Mouse (Mus musculus) limb, embryonic 10.5 days (tissue): ENCODE data around the gene Fbxo2. TPM values are rescaled to one million over a fixed set of nuclear protein-coding genes. Genes with fewer than 3 reads are reported as not detected.

ENCODE experiments used
- DNase-seq: peaks from one replicate; pipeline ENCODE4 v3.0.0-alpha.2; 2017; ENCODE audit warnings: low spot score
- H3K27ac ChIP-seq: fragments of 300-500 bp; sonication (generic); 2 replicates; pipeline ENCODE4 v1.5.1; 2016; ENCODE audit warnings: mild to moderate bottlenecking
- H3K27me3 ChIP-seq: fragments of 300-500 bp; sonication (generic); 2 replicates; pipeline ENCODE4 v1.6.1; 2016; ENCODE audit warnings: low read depth, mild to moderate bottlenecking; ENCODE audit not compliant: poor library complexity, severe bottlenecking
- H3K36me3 ChIP-seq: fragments of 300-500 bp; sonication (generic); 2 replicates; pipeline ENCODE4 v1.6.1; 2016; ENCODE audit warnings: mild to moderate bottlenecking, moderate library complexity
- H3K4me1 ChIP-seq: fragments of 300-500 bp; sonication (generic); 2 replicates; pipeline ENCODE4 v1.6.1; 2016
- H3K4me3 ChIP-seq: fragments of 300-500 bp; sonication (generic); 2 replicates; pipeline ENCODE4 v1.5.1; 2016; ENCODE audit warnings: mild to moderate bottlenecking, moderate library complexity
- H3K9me3 ChIP-seq: fragments of 300-500 bp; sonication (generic); replicated peaks from 2 replicates; pipeline ENCODE4 v1.6.1; 2016; ENCODE audit warnings: mild to moderate bottlenecking
- WGBS: fragments of 180-500 bp; shearing (Covaris S2); methylation state at CpG from one replicate; pipeline ENCODE4 v1.1.7; 2016; 5-methylcytosine and 5-hydroxymethylcytosine counted together
- polyA plus RNA-seq: library from polyadenylated mRNA; unstranded; fragments of >200 nt; fragmentation: Nextera tagmentation; extraction: Ambion mirVana; gene quantifications from 2 replicates; pipeline ENCODE4 v1.2.1, GENCODE M21; 2016

The Fbxo2 gene
- polyA plus RNA-seq, 1 experiment from 2014 or later: 0.65 TPM

DNA sequence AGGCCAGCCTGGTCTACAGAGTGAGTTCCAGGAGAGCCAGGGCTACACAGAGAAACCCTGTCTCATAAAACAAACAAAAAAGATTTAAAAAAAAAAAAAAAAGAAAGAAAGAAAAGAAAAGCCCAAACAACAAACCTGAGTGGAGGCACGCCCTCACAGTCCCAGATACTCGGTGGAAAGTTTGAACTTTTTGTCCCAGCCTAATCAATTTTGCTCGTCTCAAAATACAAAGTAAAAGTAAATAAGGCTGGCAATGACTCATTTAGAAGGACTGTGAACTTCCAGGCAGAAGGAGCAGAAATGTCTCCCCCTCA, 9.5 kb upstream of the Fbxo2 start:
- no peaks in the 10 kb centered on the region for H3K27me3 ChIP-seq
- DNase-seq: no peak
- peak overlapping the region; percentile 76 for H3K4me3 ChIP-seq
- H3K36me3 ChIP-seq: peaks cover 19% of the 10 kb centered on the region
- H3K9me3 ChIP-seq: no peaks in the 10 kb centered on the region
- H3K4me1 ChIP-seq: peaks cover 31% of the 10 kb centered on the region
- peak overlapping the region; percentile 91 for H3K27ac ChIP-seq
- 61% methylated on average over 3 of the region's 3 CpGs for WGBS

- H3K36me3 ChIP-seq: peaks cover 19% of the 10 kb centered on the region
- 2% methylated on average over 67 of the region's 67 CpGs for WGBS
Measured at GRCm38 (mm10) chr4:148151267-148152168, 8.9 kb upstream of the Fbxo2 start, which contains the start of gene Fbxo6. Gene Fbxo6, minus strand, starts transcription at chr4:148152140.

GRCm38 (mm10) chr4:148152547-148152946, 7.9 kb upstream of the Fbxo2 start:
- no peak for DNase-seq
- WGBS: 80% methylated on average over 5 of the region's 5 CpGs
- H3K4me1 ChIP-seq: peaks cover 31% of the 10 kb centered on the region
- H3K4me3 ChIP-seq: no peak overlapping the region
- H3K27ac ChIP-seq: no peak overlapping the region
- H3K9me3 ChIP-seq: no peaks in the 10 kb centered on the region
- peaks cover 9% of the 10 kb centered on the region for H3K36me3 ChIP-seq
- peaks cover 8% of the 10 kb centered on the region for H3K27me3 ChIP-seq

More at GRCm38 (mm10) chr4:148151267-148152168, 8.9 kb upstream of the Fbxo2 start, which contains the start of gene Fbxo6:
- Histone ChIP-seq H3K4me1 (peaks cover 31% of the 10 kb centered on the region), H3K4me3 (peak within 1 kb of the TSS; percentile 76), H3K27ac (peak within 1 kb of the TSS; percentile 91), H3K27me3 (no peaks in the 10 kb centered on the region), H3K9me3 (no peaks in the 10 kb centered on the region)
- DNase-seq: peak; percentile 85

- Histone ChIP-seq H3K27me3 (peaks cover 22% of the 10 kb centered on the region), H3K27ac (no peak overlapping the region), H3K4me3 (no peak overlapping the region), H3K9me3 (no peaks in the 10 kb centered on the region), H3K4me1 (peaks cover 37% of the 10 kb centered on the region), H3K36me3 (peaks cover 9% of the 10 kb centered on the region)
- no peak for DNase-seq
- 95% methylated on average over 4 of the region's 4 CpGs for WGBS
Measured at GRCm38 (mm10) chr4:148154006-148154405, 6.4 kb upstream of the Fbxo2 start.

GRCm38 (mm10) chr4:148154982-148155381, 5.4 kb upstream of the Fbxo2 start:
- no peaks in the 10 kb centered on the region for H3K9me3 ChIP-seq
- DNase-seq: no peak
- peaks cover 32% of the 10 kb centered on the region for H3K27me3 ChIP-seq
- WGBS: 70% methylated on average over 3 of the region's 3 CpGs
- no peak overlapping the region for H3K4me3 ChIP-seq
- H3K36me3 ChIP-seq: peaks cover 9% of the 10 kb centered on the region
- peaks cover 37% of the 10 kb centered on the region for H3K4me1 ChIP-seq
- H3K27ac ChIP-seq: no peak overlapping the region

DNA sequence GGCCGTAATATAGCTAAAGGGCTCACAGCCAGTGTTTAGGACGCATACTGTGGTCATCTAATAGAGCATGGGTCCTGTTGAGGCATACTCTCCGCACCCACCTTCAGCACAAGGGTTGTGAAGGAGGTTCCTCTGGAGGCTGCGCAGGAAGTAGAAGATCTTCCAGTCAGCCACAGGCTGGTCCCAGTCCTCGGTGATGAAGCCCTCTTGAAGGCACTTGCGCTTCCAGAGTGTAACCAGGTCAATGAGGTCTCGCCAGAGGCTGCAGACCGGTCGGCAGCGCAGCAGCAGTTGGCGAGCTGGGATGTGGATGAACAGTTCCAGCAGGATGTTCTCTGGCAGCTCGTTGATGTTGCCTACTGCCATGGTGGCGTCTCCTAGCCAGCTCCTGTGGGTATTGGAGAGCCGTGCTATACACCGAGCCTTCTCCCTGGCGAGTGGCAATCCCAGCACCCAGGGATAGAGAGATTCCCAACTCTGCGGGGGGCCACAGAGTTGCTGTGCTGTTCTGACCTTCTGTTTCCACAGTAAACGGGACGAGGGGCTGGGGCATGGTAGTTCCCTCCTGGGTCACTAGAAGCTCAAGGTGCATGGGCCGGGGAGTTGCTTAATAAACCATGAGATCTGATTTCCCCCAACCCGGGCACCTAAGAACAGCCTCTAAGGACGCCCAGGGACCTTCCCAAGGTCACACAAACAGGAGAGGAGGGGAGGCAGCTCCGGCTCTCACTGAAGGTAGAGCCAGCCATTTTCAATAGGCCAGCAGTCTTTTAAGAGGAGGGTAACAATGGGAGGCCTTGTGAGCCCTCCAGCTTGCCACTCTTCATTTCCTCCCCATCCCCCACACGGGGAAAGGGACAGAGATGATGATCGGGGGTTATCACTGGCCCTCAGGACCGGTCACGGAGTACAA, 1.7 kb upstream of the Fbxo2 start:
- no peaks in the 10 kb centered on the region for H3K9me3 ChIP-seq
- peaks cover 69% of the 10 kb centered on the region for H3K27me3 ChIP-seq
- H3K27ac ChIP-seq: peak overlapping the region; percentile 82
- peaks cover 9% of the 10 kb centered on the region for H3K36me3 ChIP-seq
- DNase-seq: peak; percentile 47
- peaks cover 38% of the 10 kb centered on the region for H3K4me1 ChIP-seq
- WGBS: 32% methylated on average over 27 of the region's 27 CpGs
- H3K4me3 ChIP-seq: peak overlapping the region; percentile 66

- Histone ChIP-seq H3K27ac (peak overlapping the region; percentile 82), H3K27me3 (peaks cover 80% of the 10 kb centered on the region), H3K4me1 (peaks cover 49% of the 10 kb centered on the region)
Measured at GRCm38 (mm10) chr4:148159544-148160435, 631 bp upstream of the Fbxo2 start.

DNA sequence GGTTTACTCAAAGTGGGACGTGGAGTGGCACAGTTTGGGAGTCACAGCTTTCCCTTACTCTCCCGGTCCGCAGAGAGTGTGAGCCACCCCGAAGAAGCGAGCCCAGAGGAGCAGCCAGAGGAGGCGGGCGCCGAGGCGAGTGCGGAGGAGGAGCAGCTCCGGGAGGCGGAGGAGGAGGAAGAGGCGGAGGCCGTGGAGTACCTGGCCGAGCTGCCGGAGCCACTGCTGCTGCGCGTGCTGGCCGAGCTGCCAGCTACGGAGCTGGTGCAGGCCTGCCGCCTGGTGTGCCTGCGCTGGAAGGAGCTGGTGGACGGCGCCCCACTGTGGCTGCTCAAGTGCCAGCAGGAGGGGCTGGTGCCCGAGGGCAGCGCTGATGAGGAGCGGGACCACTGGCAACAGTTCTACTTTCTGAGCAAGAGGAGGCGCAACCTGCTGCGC, 3.6 kb downstream of the Fbxo2 start:
- WGBS: under 1% methylated on average over 29 of the region's 29 CpGs
- DNase-seq: peak; percentile 79
- Histone ChIP-seq H3K4me3 (peak overlapping the region; percentile 47), H3K27ac (0 out of 2 replicates have a peak overlapping the region, but pooled peaks have one; percentile 16), H3K9me3 (no peaks in the 10 kb centered on the region), H3K27me3 (peaks cover 98% of the 10 kb centered on the region), H3K4me1 (peaks cover 59% of the 10 kb centered on the region), H3K36me3 (no peaks in the 10 kb centered on the region)

More at GRCm38 (mm10) chr4:148159544-148160435, 631 bp upstream of the Fbxo2 start:
- under 1% methylated on average over 54 of the region's 55 CpGs for WGBS
- peaks cover 9% of the 10 kb centered on the region for H3K36me3 ChIP-seq
- H3K4me3 ChIP-seq: peak overlapping the region; percentile 66
- peak; percentile 94 for DNase-seq
- H3K9me3 ChIP-seq: no peaks in the 10 kb centered on the region

DNA sequence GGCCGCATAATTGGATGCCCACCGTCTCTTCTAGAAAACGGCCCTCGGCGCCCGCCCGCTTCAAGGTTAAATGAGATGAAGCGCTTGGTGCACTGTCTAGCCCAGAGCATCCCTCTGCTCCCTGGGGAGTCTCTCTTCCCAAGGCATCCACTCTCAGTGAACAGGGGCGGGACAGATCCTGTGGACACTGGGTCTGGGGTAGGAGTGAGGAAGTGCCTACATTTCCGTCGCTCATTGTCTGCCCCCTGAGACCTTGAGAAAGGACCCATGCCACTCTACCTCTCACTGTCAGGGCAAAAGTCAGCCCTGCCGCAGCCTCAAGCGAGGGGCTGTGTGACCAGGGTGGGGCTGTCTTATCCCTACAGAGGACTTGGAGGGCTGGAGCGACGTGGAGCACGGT, 4.0 kb downstream of the Fbxo2 start:
- Histone ChIP-seq H3K27ac (no peak overlapping the region), H3K9me3 (no peaks in the 10 kb centered on the region), H3K4me1 (peaks cover 55% of the 10 kb centered on the region), H3K36me3 (no peaks in the 10 kb centered on the region), H3K27me3 (peaks cover 97% of the 10 kb centered on the region), H3K4me3 (peak overlapping the region; percentile 47)
- DNase-seq: no peak
- WGBS: 3% methylated on average over 16 of the region's 16 CpGs

- H3K9me3 ChIP-seq: no peaks in the 10 kb centered on the region
- no peaks in the 10 kb centered on the region for H3K36me3 ChIP-seq
- 8% methylated on average over 17 of the region's 17 CpGs for WGBS
- H3K4me1 ChIP-seq: peaks cover 47% of the 10 kb centered on the region
- peaks cover 97% of the 10 kb centered on the region for H3K27me3 ChIP-seq
- no peak overlapping the region for H3K27ac ChIP-seq
- no peak overlapping the region for H3K4me3 ChIP-seq
- no peak for DNase-seq
Measured at GRCm38 (mm10) chr4:148165551-148165950, 5.1 kb downstream of the Fbxo2 start.

- no peak overlapping the region for H3K27ac ChIP-seq
- WGBS: 10% methylated on average over 10 of the region's 10 CpGs
- DNase-seq: peak; percentile 53
Measured at GRCm38 (mm10) chr4:148166431-148166830, 6.0 kb downstream of the Fbxo2 start.

GRCm38 (mm10) chr4:148166986-148167385, 6.6 kb downstream of the Fbxo2 start:
- Histone ChIP-seq H3K36me3 (no peaks in the 10 kb centered on the region), H3K4me3 (peak overlapping the region; percentile 28), H3K9me3 (no peaks in the 10 kb centered on the region), H3K4me1 (peaks cover 37% of the 10 kb centered on the region), H3K27ac (no peak overlapping the region), H3K27me3 (peaks cover 97% of the 10 kb centered on the region)
- 20% methylated on average over 4 of the region's 4 CpGs for WGBS
- peak; percentile 77 for DNase-seq

More at GRCm38 (mm10) chr4:148166431-148166830, 6.0 kb downstream of the Fbxo2 start:
- H3K4me3 ChIP-seq: peak overlapping the region; percentile 28
- no peaks in the 10 kb centered on the region for H3K9me3 ChIP-seq
- H3K36me3 ChIP-seq: no peaks in the 10 kb centered on the region
- peaks cover 97% of the 10 kb centered on the region for H3K27me3 ChIP-seq
- peaks cover 38% of the 10 kb centered on the region for H3K4me1 ChIP-seq
